Mouse (Mus musculus) heart, embryonic 15.5 days (tissue): ENCODE results near the gene St7. TPM values are rescaled to one million over a fixed set of nuclear protein-coding genes. Genes with fewer than 3 reads are reported as not detected.
A peak's percentile ranks its signal among the peaks of the same experiment; 100 is the strongest.

ENCODE experiments used
- ATAC-seq: fragments of 200-750 bp; cut with Nextera tagmentation; replicated peaks from 2 replicates; pipeline ENCODE4 v1.8.0; 2017; ENCODE audit warnings: low read depth, moderate TSS enrichment; ENCODE audit not compliant: insufficient number of reproducible peaks, insufficient read depth, low FRiP score
- H3K27ac ChIP-seq: fragments of 300-500 bp; sonication (generic); 2 replicates; pipeline ENCODE4 v1.5.1; 2015; ENCODE audit warnings: mild to moderate bottlenecking, inconsistent platforms
- H3K27me3 ChIP-seq: fragments of 300-500 bp; sonication (generic); 2 replicates; pipeline ENCODE4 v1.6.1; 2015; ENCODE audit warnings: inconsistent platforms
- H3K36me3 ChIP-seq: fragments of 300-500 bp; sonication (generic); 2 replicates; pipeline ENCODE4 v1.6.1; 2015; ENCODE audit warnings: mild to moderate bottlenecking, inconsistent platforms
- H3K4me1 ChIP-seq: fragments of 300-500 bp; sonication (generic); replicated peaks from 2 replicates; pipeline ENCODE4 v1.6.1; 2015; ENCODE audit warnings: inconsistent platforms
- H3K4me2 ChIP-seq: fragments of 300-500 bp; sonication (generic); 2 replicates; pipeline ENCODE4 v1.6.1; 2015; ENCODE audit warnings: inconsistent platforms, mild to moderate bottlenecking, moderate library complexity
- H3K4me3 ChIP-seq: fragments of 300-500 bp; sonication (generic); 2 replicates; pipeline ENCODE4 v1.5.1; 2015; ENCODE audit warnings: mild to moderate bottlenecking, inconsistent platforms
- H3K9ac ChIP-seq: fragments of 300-500 bp; sonication (generic); 2 replicates; pipeline ENCODE4 v1.6.1; 2015; ENCODE audit warnings: mild to moderate bottlenecking, inconsistent platforms
- H3K9me3 ChIP-seq: fragments of 300-500 bp; sonication (generic); replicated peaks from 2 replicates; pipeline ENCODE4 v1.6.1; 2016; ENCODE audit warnings: inconsistent platforms
- WGBS: fragments of 180-500 bp; shearing (Covaris S2); methylation state at CpG from one replicate; pipeline ENCODE4 v1.1.7; 2015; ENCODE audit warnings: mixed read lengths; 5-methylcytosine and 5-hydroxymethylcytosine counted together
- polyA plus RNA-seq: library from polyadenylated mRNA; unstranded; fragments of >200 nt; fragmentation: Nextera tagmentation; extraction: Ambion mirVana; gene quantifications from 2 replicates; pipeline ENCODE4 v1.2.1, GENCODE M21; 2015

Gene St7
- polyA plus RNA-seq, 1 experiment from 2014 or later: 26.1 TPM

GRCm38 (mm10) chr6:17912312-17912711, 219.6 kb downstream of the St7 start:
- H3K9ac ChIP-seq: no peak overlapping the region
- H3K9me3 ChIP-seq: no peaks in the 10 kb centered on the region
- H3K27me3 ChIP-seq: no peaks in the 10 kb centered on the region
- peaks cover 4% of the 10 kb centered on the region; the same call in 1 of the 2 replicates for H3K36me3 ChIP-seq
- no peak overlapping the region for H3K4me2 ChIP-seq
- no peak for ATAC-seq
- H3K27ac ChIP-seq: no peak overlapping the region
- no peak overlapping the region for H3K4me3 ChIP-seq
- H3K4me1 ChIP-seq: 0 out of 2 replicates have a peak, but pooled peaks cover 3% of the 10 kb centered on the region
- WGBS: 78% methylated on average over 6 of the region's 6 CpGs

DNA sequence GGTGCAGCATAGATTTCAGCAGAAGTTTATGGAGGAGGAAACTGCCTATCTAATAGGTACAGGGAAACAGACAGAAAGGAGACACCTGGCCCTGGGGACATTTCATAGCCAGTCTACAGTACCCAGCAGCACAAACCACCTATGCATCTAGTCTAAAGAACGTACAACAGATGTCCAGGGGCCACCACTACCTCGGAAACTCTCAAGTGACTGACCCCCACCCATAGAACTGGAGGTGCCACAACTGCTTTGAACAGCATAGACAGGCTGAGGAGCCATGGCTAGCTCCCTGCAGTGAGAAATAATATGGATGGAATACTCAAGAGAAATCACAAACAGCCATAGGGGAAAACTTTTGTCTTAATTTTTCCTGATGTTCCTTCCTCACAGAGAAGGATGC, 220.1 kb downstream of the St7 start:
- Histone ChIP-seq H3K4me3 (no peak overlapping the region), H3K9me3 (no peaks in the 10 kb centered on the region), H3K27ac (no peak overlapping the region), H3K9ac (no peak overlapping the region), H3K4me2 (no peak overlapping the region), H3K4me1 (0 out of 2 replicates have a peak, but pooled peaks cover 3% of the 10 kb centered on the region), H3K36me3 (peaks cover 4% of the 10 kb centered on the region; the same call in 1 of the 2 replicates), H3K27me3 (no peaks in the 10 kb centered on the region)
- ATAC-seq: no peak
- WGBS: 82% methylated on average over 2 of the region's 2 CpGs

- Histone ChIP-seq H3K9me3 (no peaks in the 10 kb centered on the region), H3K27me3 (no peaks in the 10 kb centered on the region), H3K4me1 (0 out of 2 replicates have a peak, but pooled peaks cover 3% of the 10 kb centered on the region), H3K4me3 (no peak overlapping the region), H3K36me3 (peaks cover 4% of the 10 kb centered on the region; the same call in 1 of the 2 replicates), H3K4me2 (no peak overlapping the region), H3K27ac (no peak overlapping the region), H3K9ac (no peak overlapping the region)
- no peak for ATAC-seq
- WGBS: 85% methylated on average over 1 of the region's 1 CpGs
Observed at GRCm38 (mm10) chr6:17913315-17913714, 220.6 kb downstream of the St7 start.

DNA sequence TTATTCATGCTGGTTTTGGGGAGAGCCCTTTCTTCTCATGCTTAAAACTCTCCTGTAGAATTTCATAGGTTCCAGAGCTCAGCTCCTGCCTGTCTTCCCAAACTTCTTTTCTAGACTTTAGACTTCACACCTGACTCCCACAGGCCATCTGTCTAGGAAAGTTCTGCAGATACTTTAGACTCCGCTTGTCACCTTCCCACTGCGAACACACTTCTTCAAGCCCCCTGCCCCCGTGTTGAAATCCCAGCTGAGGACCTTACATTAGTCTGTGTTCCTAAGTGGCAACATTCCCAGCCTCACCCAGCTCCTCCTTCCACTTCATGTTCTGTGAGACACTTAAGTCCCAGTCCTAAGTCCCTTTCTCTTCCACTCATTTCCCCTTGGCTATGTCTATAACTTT, 221.6 kb downstream of the St7 start:
- no peak for ATAC-seq
- H3K4me2 ChIP-seq: no peak overlapping the region
- WGBS: 67% methylated on average over 3 of the region's 3 CpGs
- H3K27ac ChIP-seq: no peak overlapping the region
- H3K9ac ChIP-seq: no peak overlapping the region
- no peaks in the 10 kb centered on the region for H3K4me1 ChIP-seq
- no peaks in the 10 kb centered on the region for H3K9me3 ChIP-seq
- H3K27me3 ChIP-seq: no peaks in the 10 kb centered on the region
- peaks cover 4% of the 10 kb centered on the region; the same call in 1 of the 2 replicates for H3K36me3 ChIP-seq
- no peak overlapping the region for H3K4me3 ChIP-seq

DNA sequence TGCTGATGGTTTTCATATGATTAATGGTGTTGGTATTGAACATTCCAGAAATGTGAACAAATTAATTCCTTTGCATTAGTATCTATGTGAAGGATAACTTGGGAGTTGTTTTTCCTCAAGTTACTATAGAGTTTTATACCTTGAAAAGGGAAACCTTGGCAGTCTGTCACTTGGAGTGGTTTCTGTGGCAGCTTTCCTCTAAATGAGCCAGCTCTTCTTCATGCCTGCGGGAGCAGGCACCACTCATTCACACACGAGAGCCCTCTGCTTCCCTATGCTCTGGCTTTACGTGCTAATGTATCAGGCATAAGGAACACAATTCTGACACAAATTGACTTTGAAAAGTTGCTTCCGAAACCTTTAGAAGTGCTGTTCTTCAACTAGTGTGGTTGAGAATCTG, 224.5 kb downstream of the St7 start:
- H3K4me3 ChIP-seq: no peak overlapping the region
- no peak for ATAC-seq
- no peaks in the 10 kb centered on the region for H3K9me3 ChIP-seq
- H3K36me3 ChIP-seq: no peaks in the 10 kb centered on the region; the same call in 1 of the 2 replicates
- H3K27ac ChIP-seq: no peak overlapping the region
- 86% methylated on average over 4 of the region's 4 CpGs for WGBS
- no peaks in the 10 kb centered on the region for H3K4me1 ChIP-seq
- H3K9ac ChIP-seq: no peak overlapping the region
- H3K27me3 ChIP-seq: no peaks in the 10 kb centered on the region
- no peak overlapping the region for H3K4me2 ChIP-seq

DNA sequence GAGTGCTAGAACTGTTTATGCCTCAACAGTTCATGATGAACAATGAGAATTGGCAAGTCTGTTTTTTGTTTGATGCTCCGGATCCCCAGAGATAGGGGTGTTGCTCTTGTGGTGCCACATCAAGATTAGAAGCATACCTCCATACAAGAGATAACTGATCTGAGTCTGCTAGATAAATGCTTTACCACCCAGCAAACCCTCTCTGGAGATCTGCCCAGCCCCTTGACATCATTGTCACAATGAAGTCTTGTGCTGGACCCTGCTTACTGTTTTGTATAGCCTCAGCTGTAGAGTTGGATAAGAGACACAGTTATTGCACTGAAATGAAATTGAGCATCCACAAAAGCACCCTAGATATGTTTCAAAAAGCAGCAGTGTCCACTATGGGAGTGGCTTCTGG, 229.4 kb downstream of the St7 start:
- Histone ChIP-seq H3K27ac (no peak overlapping the region), H3K9ac (no peak overlapping the region)
- WGBS: 83% methylated on average over 1 of the region's 1 CpGs

GRCm38 (mm10) chr6:17922967-17923366, 230.2 kb downstream of the St7 start:
- Histone ChIP-seq H3K27me3 (no peaks in the 10 kb centered on the region), H3K4me1 (peaks cover 6% of the 10 kb centered on the region; the same call in 1 of the 2 replicates), H3K36me3 (no peaks in the 10 kb centered on the region; the same call in 1 of the 2 replicates), H3K27ac (no peak overlapping the region), H3K9ac (no peak overlapping the region), H3K4me3 (no peak overlapping the region), H3K9me3 (no peaks in the 10 kb centered on the region), H3K4me2 (no peak overlapping the region)
- WGBS: 60% methylated on average over 3 of the region's 3 CpGs
- no peak for ATAC-seq

More for the DNA sequence above, 229.4 kb downstream of the St7 start:
- H3K27me3 ChIP-seq: no peaks in the 10 kb centered on the region
- H3K4me1 ChIP-seq: peaks cover 6% of the 10 kb centered on the region; the same call in 1 of the 2 replicates
- H3K4me2 ChIP-seq: no peak overlapping the region
- no peak overlapping the region for H3K4me3 ChIP-seq
- ATAC-seq: no peak
- no peaks in the 10 kb centered on the region for H3K9me3 ChIP-seq
- no peaks in the 10 kb centered on the region; the same call in 1 of the 2 replicates for H3K36me3 ChIP-seq

GRCm38 (mm10) chr6:17923370-17923769, 230.6 kb downstream of the St7 start:
- WGBS: 32% methylated on average over 3 of the region's 3 CpGs
- peak overlapping the region; percentile 18; the same call in 1 of the 2 replicates for H3K27ac ChIP-seq
- no peaks in the 10 kb centered on the region; the same call in 1 of the 2 replicates for H3K36me3 ChIP-seq
- no peak overlapping the region for H3K4me3 ChIP-seq
- no peak overlapping the region for H3K4me2 ChIP-seq
- peaks cover 6% of the 10 kb centered on the region; the same call in 1 of the 2 replicates for H3K4me1 ChIP-seq
- no peaks in the 10 kb centered on the region for H3K27me3 ChIP-seq
- no peaks in the 10 kb centered on the region for H3K9me3 ChIP-seq
- ATAC-seq: no peak
- H3K9ac ChIP-seq: no peak overlapping the region

DNA sequence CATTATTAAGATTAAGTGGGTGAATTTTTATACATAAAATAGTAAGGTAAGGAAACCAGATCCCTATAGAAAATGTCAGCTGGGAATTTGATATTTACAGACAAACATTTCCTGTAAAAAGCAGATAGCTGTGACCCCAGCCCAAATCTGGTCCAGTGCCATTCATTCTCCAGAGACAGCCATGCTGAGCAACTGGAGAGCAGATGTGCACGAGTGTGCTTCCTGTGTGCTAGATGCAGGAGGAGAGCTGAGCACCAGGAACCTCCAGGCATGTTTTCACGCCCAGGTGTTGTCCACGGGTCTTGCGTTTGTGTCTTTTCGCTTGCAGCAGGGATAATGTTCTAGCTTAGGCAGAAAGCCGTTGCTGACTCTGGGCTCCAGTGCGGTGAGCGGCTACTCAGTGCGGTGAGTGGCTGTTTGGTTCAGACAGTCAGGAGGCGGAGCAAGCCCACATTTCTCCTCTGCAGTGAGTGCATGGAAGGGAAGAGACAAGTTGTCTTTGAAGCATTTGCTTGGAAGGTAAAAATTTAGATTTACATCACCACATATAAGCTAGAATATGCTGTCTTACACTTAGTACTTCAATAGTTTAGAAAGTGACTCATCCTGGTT, 231.3 kb downstream of the St7 start:
- H3K27ac ChIP-seq: 0 out of 2 replicates have a peak overlapping the region, but pooled peaks have one; percentile 18
- 75% methylated on average over 10 of the region's 10 CpGs for WGBS
- ATAC-seq: no peak

DNA sequence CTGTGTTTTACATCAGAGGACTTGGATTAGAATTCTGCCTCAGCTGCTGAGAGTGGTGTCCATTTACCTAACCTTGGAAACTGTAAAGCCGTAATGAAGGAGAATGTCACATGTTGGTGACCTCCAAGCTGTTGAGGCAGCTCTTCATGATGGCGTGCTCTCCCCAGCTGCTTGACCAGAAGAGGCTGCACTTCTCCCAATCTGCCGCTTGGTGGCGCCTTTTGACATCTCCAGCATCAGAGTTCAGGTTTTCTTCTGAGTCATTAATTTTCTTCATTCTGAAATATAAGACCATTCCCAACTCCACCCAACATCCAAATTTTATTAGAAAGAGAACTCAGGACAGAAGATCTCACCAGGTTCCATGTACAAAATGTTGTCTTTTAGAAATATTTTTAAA, 232.5 kb downstream of the St7 start:
- Histone ChIP-seq H3K27me3 (no peaks in the 10 kb centered on the region), H3K36me3 (no peaks in the 10 kb centered on the region; the same call in 1 of the 2 replicates)
- ATAC-seq: no peak

More for the DNA sequence above, 231.3 kb downstream of the St7 start:
- Histone ChIP-seq H3K36me3 (no peaks in the 10 kb centered on the region; the same call in 1 of the 2 replicates), H3K9me3 (no peaks in the 10 kb centered on the region), H3K4me2 (no peak overlapping the region), H3K4me1 (peaks cover 6% of the 10 kb centered on the region; the same call in 1 of the 2 replicates), H3K9ac (no peak overlapping the region), H3K4me3 (no peak overlapping the region), H3K27me3 (no peaks in the 10 kb centered on the region)

DNA sequence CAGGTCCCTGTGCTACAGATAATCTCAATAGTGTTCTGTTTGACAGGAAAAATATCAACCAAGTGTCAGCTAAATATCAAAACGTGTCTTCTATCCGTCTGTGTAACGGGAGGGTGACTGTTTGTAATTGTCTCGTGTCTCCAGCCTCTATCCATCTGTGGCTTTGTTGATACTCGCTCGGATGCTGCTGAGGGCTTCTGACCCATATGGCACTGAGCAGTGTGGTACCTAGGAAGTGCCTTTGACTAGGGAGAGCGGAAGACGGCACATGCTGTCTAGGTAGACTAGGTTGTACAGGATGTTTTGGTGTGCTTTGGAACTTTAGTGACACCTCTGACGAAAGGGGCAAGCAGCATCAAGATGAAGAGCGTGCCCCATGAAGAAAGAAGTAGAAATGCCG, 235.0 kb downstream of the St7 start:
- peaks cover 8% of the 10 kb centered on the region for H3K4me1 ChIP-seq
- no peak overlapping the region for H3K9ac ChIP-seq
- H3K4me3 ChIP-seq: no peak overlapping the region
- no peak overlapping the region for H3K27ac ChIP-seq
- no peaks in the 10 kb centered on the region for H3K9me3 ChIP-seq
- H3K27me3 ChIP-seq: no peaks in the 10 kb centered on the region
- no peak overlapping the region for H3K4me2 ChIP-seq
- H3K36me3 ChIP-seq: no peaks in the 10 kb centered on the region
- 72% methylated on average over 11 of the region's 11 CpGs for WGBS
- no peak for ATAC-seq

More for the DNA sequence above, 232.5 kb downstream of the St7 start:
- no peak overlapping the region for H3K4me2 ChIP-seq
- H3K4me1 ChIP-seq: peaks cover 6% of the 10 kb centered on the region; the same call in 1 of the 2 replicates
- H3K9ac ChIP-seq: no peak overlapping the region
- H3K4me3 ChIP-seq: no peak overlapping the region
- H3K27ac ChIP-seq: no peak overlapping the region
- 54% methylated on average over 4 of the region's 4 CpGs for WGBS
- no peaks in the 10 kb centered on the region for H3K9me3 ChIP-seq

DNA sequence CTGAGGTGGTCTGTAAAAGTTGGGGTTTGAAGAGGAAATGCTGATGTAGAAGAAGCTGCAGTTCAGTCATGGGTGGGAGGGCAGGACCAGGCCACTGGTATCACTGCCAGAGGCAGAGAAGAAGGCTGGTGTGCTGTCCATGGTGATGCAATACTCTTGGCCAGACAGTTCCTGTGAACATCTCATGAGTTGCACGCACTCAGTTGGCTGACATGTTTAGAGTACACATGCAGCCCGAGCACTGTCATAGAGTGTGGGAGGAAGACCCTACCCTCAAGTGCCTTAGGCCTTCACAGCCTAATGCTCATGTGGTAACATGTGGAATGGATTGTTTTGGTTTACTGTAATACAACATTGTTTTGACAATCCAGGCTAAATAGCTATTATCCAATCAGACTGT, 238.5 kb downstream of the St7 start:
- Histone ChIP-seq H3K4me3 (no peak overlapping the region), H3K4me1 (peaks cover 5% of the 10 kb centered on the region; the same call in 1 of the 2 replicates), H3K27me3 (no peaks in the 10 kb centered on the region), H3K9ac (no peak overlapping the region), H3K9me3 (no peaks in the 10 kb centered on the region), H3K36me3 (peaks cover 9% of the 10 kb centered on the region), H3K27ac (no peak overlapping the region), H3K4me2 (no peak overlapping the region)
- WGBS: 89% methylated on average over 2 of the region's 2 CpGs
- no peak for ATAC-seq
